Mouse (Mus musculus) forebrain, embryonic 14.5 days (tissue): ENCODE data around the gene Dpm3. TPM values are rescaled to one million over a fixed set of nuclear protein-coding genes. Genes with fewer than 3 reads are reported as not detected.

ENCODE experiments used
- ATAC-seq: fragments of 200-750 bp; cut with Nextera tagmentation; 2 replicates; pipeline ENCODE4 v1.8.0; 2017; ENCODE audit warnings: mild to moderate bottlenecking, moderate library complexity
- DNase-seq: peaks from one replicate; pipeline ENCODE4 v3.0.0-alpha.2; 2015; ENCODE audit warnings: low spot score
- H3K27ac ChIP-seq: fragments of 300-500 bp; sonication (generic); 2 replicates; pipeline ENCODE4 v1.5.1; 2014; ENCODE audit warnings: low read depth, mild to moderate bottlenecking, control low read depth, low read length, moderate library complexity
- H3K27me3 ChIP-seq: fragments of 300-500 bp; sonication (generic); replicated peaks from 2 replicates; pipeline ENCODE4 v1.6.1; 2014; ENCODE audit warnings: low read length, control low read depth, mixed read lengths; ENCODE audit not compliant: control insufficient read depth, insufficient read depth
- H3K36me3 ChIP-seq: fragments of 300-500 bp; sonication (generic); 2 replicates; pipeline ENCODE4 v1.6.1; 2014; ENCODE audit warnings: low read length, control low read depth; ENCODE audit not compliant: control insufficient read depth, insufficient read depth
- H3K4me1 ChIP-seq: fragments of 300-500 bp; sonication (generic); 2 replicates; pipeline ENCODE4 v1.6.1; 2014; ENCODE audit warnings: antibody characterized with exemption, low read length, control low read depth; ENCODE audit not compliant: control insufficient read depth, insufficient read depth
- H3K4me2 ChIP-seq: fragments of 300-500 bp; sonication (generic); 2 replicates; pipeline ENCODE4 v1.6.1; 2014; ENCODE audit warnings: mild to moderate bottlenecking, control low read depth, low read length
- H3K4me3 ChIP-seq: fragments of 300-500 bp; sonication (generic); 2 replicates; pipeline ENCODE4 v1.5.1; 2014; ENCODE audit warnings: low read depth, low read length, control low read depth
- H3K9ac ChIP-seq: fragments of 300-500 bp; sonication (generic); 2 replicates; pipeline ENCODE4 v1.6.1; 2014; ENCODE audit warnings: mild to moderate bottlenecking, low read length, control low read depth, moderate library complexity
- H3K9me3 ChIP-seq: fragments of 300-500 bp; sonication (generic); replicated peaks from 2 replicates; pipeline ENCODE4 v1.6.1; 2016; ENCODE audit warnings: low read length, control low read depth, mixed read lengths; ENCODE audit not compliant: control insufficient read depth
- WGBS: fragments of 180-500 bp; shearing (Covaris S2); extraction: QIAGEN DNeasy Blood & Tissue Kit; methylation state at CpG from one replicate; pipeline ENCODE4 v1.1.7; 2014; 5-methylcytosine and 5-hydroxymethylcytosine counted together
- polyA plus RNA-seq: library from polyadenylated mRNA; unstranded; fragments of >200 nt; fragmentation: Nextera tagmentation; extraction: Ambion mirVana; gene quantifications from 2 replicates; pipeline ENCODE4 v1.2.1, GENCODE M21; 2014

Gene Dpm3
- polyA plus RNA-seq, 1 experiment from 2014 or later: 112 TPM

- ATAC-seq: peak; percentile 37
- under 1% methylated on average over 20 of the region's 20 CpGs for WGBS
- Histone ChIP-seq H3K4me3 (peak overlapping the region; percentile 62), H3K36me3 (peaks cover 20% of the 10 kb centered on the region), H3K4me1 (peaks cover 43% of the 10 kb centered on the region), H3K27me3 (no peaks in the 10 kb centered on the region), H3K9me3 (no peaks in the 10 kb centered on the region), H3K9ac (peak overlapping the region; percentile 85; the same call in 1 of the 2 replicates), H3K4me2 (peak overlapping the region; percentile 72), H3K27ac (peak overlapping the region; percentile 94)
- peak; percentile 90 for DNase-seq
These were observed 31.0 kb upstream of the Dpm3 start for GRCm38 (mm10) chr3:89228180-89228549.

- Histone ChIP-seq H3K4me3 (peak within 1 kb of the TSS; percentile 62), H3K4me1 (peaks cover 38% of the 10 kb centered on the region), H3K27ac (peak within 1 kb of the TSS; percentile 94), H3K27me3 (no peaks in the 10 kb centered on the region), H3K9me3 (no peaks in the 10 kb centered on the region), H3K9ac (peak within 1 kb of the TSS; percentile 85; the same call in 1 of the 2 replicates), H3K36me3 (peaks cover 20% of the 10 kb centered on the region), H3K4me2 (peak within 1 kb of the TSS; percentile 72)
- WGBS: 36% methylated on average over 10 of the region's 10 CpGs
- DNase-seq: no peak
- ATAC-seq: no peak
These were observed 30.3 kb upstream of the Dpm3 start, which contains the start of gene Muc1 for GRCm38 (mm10) chr3:89228836-89229235. Muc1 (plus strand) TSS chr3:89229057.

GRCm38 (mm10) chr3:89229276-89229675, 29.9 kb upstream of the Dpm3 start:
- no peak overlapping the region for H3K9ac ChIP-seq
- WGBS: 54% methylated on average over 4 of the region's 4 CpGs
- H3K4me1 ChIP-seq: peaks cover 33% of the 10 kb centered on the region

GRCm38 (mm10) chr3:89230561-89230960, 28.6 kb upstream of the Dpm3 start:
- Histone ChIP-seq H3K27me3 (no peaks in the 10 kb centered on the region), H3K36me3 (peaks cover 32% of the 10 kb centered on the region), H3K9ac (no peak overlapping the region), H3K4me1 (peaks cover 21% of the 10 kb centered on the region), H3K4me3 (no peak overlapping the region), H3K27ac (no peak overlapping the region), H3K4me2 (no peak overlapping the region), H3K9me3 (no peaks in the 10 kb centered on the region)
- 88% methylated on average over 2 of the region's 2 CpGs for WGBS
- ATAC-seq: no peak
- DNase-seq: no peak

More at GRCm38 (mm10) chr3:89229276-89229675, 29.9 kb upstream of the Dpm3 start:
- Histone ChIP-seq H3K9me3 (no peaks in the 10 kb centered on the region), H3K4me2 (no peak overlapping the region; the same call in 1 of the 2 replicates), H3K27ac (no peak overlapping the region), H3K4me3 (no peak overlapping the region), H3K36me3 (peaks cover 20% of the 10 kb centered on the region), H3K27me3 (no peaks in the 10 kb centered on the region)
- ATAC-seq: no peak
- DNase-seq: no peak

- Histone ChIP-seq H3K9me3 (no peaks in the 10 kb centered on the region), H3K4me2 (no peak overlapping the region), H3K4me1 (peaks cover 13% of the 10 kb centered on the region), H3K27ac (no peak overlapping the region), H3K4me3 (no peak overlapping the region), H3K36me3 (peaks cover 40% of the 10 kb centered on the region), H3K27me3 (no peaks in the 10 kb centered on the region), H3K9ac (no peak overlapping the region)
- ATAC-seq (no peak), DNase-seq (no peak)
- WGBS: 83% methylated on average over 7 of the region's 7 CpGs
These were observed 27.8 kb upstream of the Dpm3 start for GRCm38 (mm10) chr3:89231345-89231744.

GRCm38 (mm10) chr3:89231772-89232275, 27.3 kb upstream of the Dpm3 start:
- H3K9me3 ChIP-seq: no peaks in the 10 kb centered on the region
- no peak overlapping the region for H3K9ac ChIP-seq
- H3K27me3 ChIP-seq: no peaks in the 10 kb centered on the region
- no peak overlapping the region for H3K27ac ChIP-seq
- WGBS: 79% methylated on average over 16 of the region's 16 CpGs
- DNase-seq (no peak), ATAC-seq (no peak)
- H3K36me3 ChIP-seq: peaks cover 42% of the 10 kb centered on the region
- H3K4me3 ChIP-seq: no peak overlapping the region
- H3K4me1 ChIP-seq: peaks cover 8% of the 10 kb centered on the region; the same call in 1 of the 2 replicates
- H3K4me2 ChIP-seq: no peak overlapping the region

- Histone ChIP-seq H3K4me3 (no peak overlapping the region), H3K9me3 (no peaks in the 10 kb centered on the region), H3K9ac (no peak overlapping the region), H3K4me2 (no peak overlapping the region), H3K27ac (no peak overlapping the region), H3K36me3 (peaks cover 50% of the 10 kb centered on the region), H3K4me1 (0 out of 2 replicates have a peak, but pooled peaks cover 8% of the 10 kb centered on the region), H3K27me3 (no peaks in the 10 kb centered on the region)
- WGBS: 83% methylated on average over 6 of the region's 6 CpGs
- no peak for DNase-seq
- no peak for ATAC-seq
These were observed 26.5 kb upstream of the Dpm3 start for GRCm38 (mm10) chr3:89232614-89233013.

- no peak for DNase-seq
These were observed 25.5 kb upstream of the Dpm3 start for GRCm38 (mm10) chr3:89233562-89234110.

GRCm38 (mm10) chr3:89236516-89236915, 22.6 kb upstream of the Dpm3 start:
- Histone ChIP-seq H3K27me3 (no peaks in the 10 kb centered on the region), H3K4me3 (no peak overlapping the region), H3K9me3 (no peaks in the 10 kb centered on the region), H3K27ac (no peak overlapping the region), H3K9ac (no peak overlapping the region), H3K36me3 (peaks cover 88% of the 10 kb centered on the region), H3K4me1 (no peaks in the 10 kb centered on the region), H3K4me2 (no peak overlapping the region)
- DNase-seq (no peak), ATAC-seq (no peak)
- WGBS: 91% methylated on average over 10 of the region's 10 CpGs

More at GRCm38 (mm10) chr3:89233562-89234110, 25.5 kb upstream of the Dpm3 start:
- no peak overlapping the region for H3K4me2 ChIP-seq
- no peak overlapping the region for H3K27ac ChIP-seq
- H3K4me3 ChIP-seq: no peak overlapping the region
- peaks cover 60% of the 10 kb centered on the region for H3K36me3 ChIP-seq
- H3K9ac ChIP-seq: no peak overlapping the region
- peak; percentile 11; the same call in 1 of the 2 replicates for ATAC-seq
- H3K4me1 ChIP-seq: 0 out of 2 replicates have a peak, but pooled peaks cover 2% of the 10 kb centered on the region
- no peaks in the 10 kb centered on the region for H3K9me3 ChIP-seq
- H3K27me3 ChIP-seq: no peaks in the 10 kb centered on the region
- WGBS: 82% methylated on average over 14 of the region's 14 CpGs
